Mouse (Mus musculus) CH12F3 (cell line): ENCODE data around the gene Casq1.

ENCODE experiments used
- in situ Hi-C: fragments of 300-500 bp; cut with MboI; formaldehyde crosslinking; loops from 2 replicates; pipeline ENCODE4 v1.14.3; 2020; ENCODE audit warnings: low sequenced_read_pairs

The Casq1 gene

DNA sequence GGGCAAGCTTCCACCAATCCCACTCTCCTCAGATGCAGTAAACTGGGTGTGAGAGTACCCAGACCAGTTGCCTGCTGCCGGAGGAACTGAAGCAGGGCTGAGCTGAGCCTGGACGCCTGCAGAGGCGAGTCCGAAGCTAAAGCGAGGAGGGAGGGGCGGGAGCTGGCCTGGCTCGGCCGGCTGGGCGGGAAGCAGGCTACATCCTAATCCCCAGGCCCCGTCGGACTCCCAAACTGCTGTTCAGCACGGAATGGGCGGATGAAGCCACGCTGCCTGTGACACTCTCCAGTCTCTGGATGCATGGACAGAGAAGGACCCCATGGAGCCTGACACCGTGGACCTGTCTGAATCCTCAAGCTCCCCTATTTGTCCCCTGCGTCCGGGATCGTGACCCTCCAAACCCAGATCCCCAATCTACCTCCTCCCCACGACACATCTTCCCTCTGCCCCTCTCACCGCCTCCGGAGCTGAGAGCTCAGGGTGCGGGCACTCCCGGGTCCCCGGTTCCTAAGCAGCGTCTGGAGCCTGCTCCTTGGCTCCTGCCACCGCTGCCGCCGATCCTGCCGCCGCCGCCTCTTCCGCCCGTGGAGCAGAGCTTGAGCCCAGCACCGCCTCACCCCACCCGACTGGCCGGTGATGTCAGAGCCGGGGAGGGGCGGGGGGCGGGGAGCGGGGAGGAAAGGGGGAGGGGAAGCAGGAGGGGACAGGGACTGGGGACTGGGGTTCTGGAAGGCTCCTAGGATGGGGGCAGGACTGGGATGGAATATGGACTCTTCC lies 13.3 kb downstream of the Casq1 start, which contains the start of gene Pea15a:
Gene Pea15a (minus strand): TSS at position 664 of the 777 bp plus-strand sequence.
- in situ Hi-C loops: no loop called here

DNA sequence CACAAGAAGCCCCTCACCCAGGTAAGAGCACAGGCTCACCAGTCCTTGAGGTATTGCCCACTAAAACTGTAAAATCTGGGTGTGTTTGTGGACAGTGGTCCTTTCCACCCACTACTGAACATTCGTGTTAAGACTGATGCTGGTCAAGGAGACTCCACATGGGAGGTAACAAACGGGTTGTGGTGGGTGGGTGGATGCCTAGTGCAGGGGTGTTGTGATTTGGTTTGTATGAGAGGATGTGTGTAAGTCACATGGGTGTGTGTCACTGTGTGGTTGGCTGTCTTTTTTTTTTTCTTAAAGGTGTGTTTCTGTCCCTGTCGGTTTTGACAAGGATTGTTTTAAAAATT lies 14.0 kb downstream of the Casq1 start:
- in situ Hi-C loops: no loop called here

DNA sequence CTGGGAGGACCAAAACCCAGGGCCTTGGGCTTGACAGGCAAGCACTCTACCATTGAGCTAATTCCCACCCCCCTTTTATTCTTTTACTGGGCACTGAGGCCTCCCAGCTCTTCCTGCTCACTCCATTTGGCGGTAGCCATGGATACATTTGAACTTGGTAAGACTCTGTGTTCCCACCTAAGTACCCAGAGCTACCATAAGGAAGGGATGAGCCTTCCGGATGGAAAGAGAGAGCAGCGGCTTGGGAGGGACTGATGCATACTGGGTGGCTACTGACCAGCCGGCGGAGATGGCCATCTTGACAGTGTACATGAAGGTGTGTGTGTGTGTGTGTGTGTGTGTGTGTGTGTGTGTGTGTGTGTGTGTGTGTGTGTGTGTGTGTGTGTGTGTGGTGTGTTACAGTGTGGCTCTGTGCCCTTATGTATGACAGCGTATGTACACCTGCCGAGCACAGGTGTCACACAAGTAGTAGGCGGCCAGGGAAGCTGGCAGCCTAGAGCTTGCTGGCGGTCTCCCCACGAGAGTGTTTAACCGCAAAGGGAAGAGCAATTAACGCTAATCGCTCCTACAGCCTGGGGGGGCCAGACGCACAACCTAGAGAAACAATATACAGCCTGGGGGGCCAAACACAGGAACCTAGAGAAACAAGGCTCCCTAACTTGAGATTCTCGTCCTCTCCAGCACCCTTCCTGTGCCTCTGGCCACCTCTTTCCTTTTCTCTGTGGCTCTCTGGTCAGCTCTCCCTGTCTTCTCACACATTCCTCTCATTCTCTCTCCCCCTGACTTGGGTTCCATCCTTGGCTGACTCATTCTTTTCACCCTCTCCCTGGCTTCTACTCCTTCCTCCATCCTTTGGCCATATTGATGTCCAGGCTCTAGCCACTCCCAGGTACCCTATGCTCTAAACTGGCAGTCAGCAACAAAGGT lies 14.6 kb downstream of the Casq1 start:
- in situ Hi-C loops: no loop called here

DNA sequence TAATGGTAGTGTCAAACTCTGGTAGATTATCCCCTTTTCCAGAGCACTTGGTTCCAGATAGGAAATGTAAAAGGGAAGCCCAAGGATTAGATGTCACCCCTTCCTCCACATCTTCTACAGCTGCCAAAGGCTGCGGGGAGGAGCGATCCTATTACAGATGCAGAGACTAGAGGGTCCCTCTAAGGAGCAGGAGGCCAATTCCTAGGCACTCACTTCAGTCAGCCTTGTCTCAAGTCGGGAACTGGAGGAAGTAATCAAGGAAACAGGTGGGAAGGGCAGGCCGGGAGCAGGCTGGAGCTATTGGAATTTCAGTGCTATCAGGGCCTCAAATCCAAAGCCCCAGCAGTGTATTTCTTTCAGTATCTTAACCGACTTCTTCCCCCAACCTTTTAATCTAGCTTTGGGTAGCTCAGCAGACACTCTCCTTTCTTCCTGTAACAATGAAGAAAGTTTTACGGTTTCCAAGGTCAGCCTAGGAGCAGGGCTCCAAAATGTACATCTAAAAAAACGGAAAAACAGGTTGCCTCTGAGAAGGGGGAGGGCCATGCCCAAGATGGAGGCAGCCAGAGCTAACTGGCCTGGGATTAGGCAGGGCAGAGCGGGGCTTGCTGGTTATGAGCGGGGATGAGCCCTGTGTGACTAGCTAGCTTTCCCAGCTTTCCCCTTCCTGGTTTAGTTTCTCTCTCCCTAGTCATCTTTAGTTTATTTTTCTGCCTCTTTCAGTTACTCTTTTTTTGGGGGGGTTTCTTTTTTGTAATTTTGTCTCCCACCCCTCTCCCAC lies 15.4 kb downstream of the Casq1 start:
- in situ Hi-C loops: no loop called here

DNA sequence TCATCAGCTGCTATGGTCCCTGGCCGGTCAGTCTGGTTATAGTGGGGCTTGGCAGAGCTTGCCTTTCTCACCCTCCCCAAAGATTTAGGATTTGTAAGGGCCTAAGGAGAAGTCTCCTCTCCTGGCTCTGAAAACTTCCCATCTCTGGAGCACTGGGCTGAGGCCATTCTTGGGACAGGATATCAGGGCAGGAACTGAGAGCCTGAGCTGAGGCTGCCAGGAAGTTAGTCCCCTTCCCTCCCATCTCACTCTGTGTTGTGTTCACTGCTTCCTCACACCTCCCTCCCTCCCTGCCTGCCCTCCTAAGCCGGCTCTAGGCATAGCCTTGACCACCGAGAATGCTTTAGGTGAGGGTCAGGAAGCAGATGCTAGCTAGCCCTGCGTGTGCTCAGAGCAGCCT lies 16.1 kb downstream of the Casq1 start:
- in situ Hi-C loops: no loop called here

DNA sequence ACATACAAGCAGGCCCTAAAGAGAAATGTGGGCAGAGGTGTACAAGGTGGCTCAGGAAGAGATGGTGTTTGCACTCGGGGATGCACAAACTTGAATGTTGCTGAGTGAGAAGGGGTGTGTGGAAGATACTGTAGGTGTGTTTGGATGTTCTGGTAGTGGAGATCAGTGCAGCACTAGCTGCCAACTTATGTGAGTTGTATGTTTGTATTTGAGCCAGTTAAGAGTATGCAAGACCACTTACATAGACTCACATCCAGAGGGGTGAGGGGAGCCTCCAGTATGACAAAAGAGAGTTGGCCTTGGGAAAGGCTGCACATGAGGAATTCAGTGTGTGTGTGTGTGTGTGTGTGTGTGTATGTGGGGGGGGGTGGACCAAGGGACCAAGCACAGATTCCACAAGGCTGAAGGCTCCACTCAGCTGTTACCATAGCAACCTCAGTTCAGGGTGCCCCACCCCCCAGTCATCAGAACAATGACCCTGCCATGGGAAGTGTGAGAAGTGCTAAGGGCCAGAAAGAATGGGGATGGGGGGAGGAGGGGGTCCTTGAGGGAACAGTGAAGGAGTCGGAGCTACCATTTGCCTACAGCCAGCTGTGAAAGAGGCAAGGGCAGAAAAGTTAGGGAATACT lies 16.7 kb downstream of the Casq1 start:
- in situ Hi-C loops: no loop called here

DNA sequence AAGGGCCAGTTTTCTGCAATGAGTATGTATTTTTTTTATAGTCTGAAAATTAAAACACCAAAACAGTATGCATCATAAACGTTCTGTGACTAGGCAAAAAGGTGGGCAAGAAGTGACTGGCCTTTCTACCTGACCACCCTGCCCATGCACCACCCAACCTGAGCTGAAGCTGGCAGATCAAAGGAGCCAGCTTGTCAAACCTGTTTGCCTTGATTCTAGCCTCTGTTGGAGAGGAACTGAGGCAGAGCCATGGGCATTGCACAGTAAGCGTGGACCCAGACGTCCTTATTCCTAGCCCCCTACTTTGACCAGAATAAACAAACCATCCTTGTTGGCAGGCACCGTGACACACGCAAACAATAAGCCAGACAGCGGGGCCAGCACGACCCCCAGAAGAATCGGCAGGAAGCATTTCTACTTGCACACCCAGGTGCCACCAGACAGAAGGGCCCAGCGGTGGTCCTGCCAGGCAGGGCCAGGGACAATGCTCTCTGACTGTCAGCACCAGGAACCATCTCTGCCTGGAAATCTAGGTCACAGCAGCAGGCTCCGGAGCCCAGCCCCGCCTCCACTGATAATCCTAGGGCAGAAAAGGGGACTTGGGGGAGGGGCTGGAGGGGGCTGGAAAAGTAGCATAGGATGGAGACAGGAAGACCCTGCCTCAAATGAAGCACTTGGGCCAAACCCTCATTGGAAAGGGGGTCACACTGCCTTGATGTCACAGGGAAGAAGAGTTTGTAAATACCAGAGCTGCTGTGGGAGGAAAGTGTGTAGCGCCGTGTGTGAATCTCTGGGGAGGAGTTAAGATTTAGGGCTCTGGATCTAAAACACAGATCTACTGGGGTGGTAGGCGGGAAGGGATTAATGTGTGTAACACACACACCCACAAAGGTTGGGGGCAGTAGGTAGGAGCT lies 17.4 kb downstream of the Casq1 start:
- in situ Hi-C loops: no loop called here

DNA sequence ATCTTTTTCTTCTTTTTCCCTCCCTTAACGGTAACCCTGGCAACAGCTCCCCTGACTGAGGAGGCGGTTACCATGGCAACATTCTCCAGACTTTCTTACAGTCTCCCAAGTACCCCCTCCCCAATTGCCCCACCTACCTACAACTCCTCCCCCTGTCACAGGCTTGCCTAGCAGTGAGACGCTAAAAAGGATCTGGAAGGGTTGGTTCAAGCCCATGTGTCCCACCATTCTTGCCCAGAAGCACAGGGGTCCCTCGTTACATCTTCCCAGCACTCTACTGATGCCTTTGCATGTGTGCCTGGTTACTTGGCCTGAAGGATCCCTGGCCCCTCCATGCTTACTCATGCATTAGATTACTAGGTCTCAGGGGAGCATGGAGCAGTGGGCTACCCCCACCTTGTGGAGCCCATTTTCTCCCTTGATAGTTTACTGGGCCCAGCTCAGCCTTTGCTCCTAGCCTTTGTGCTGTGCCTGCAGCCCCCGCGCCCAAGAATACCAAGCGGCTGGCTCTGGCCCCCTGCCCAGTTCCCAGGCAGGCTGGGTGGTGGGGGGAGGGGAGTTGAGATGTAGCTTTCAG lies 18.7 kb downstream of the Casq1 start:
- in situ Hi-C loops: no loop called here

DNA sequence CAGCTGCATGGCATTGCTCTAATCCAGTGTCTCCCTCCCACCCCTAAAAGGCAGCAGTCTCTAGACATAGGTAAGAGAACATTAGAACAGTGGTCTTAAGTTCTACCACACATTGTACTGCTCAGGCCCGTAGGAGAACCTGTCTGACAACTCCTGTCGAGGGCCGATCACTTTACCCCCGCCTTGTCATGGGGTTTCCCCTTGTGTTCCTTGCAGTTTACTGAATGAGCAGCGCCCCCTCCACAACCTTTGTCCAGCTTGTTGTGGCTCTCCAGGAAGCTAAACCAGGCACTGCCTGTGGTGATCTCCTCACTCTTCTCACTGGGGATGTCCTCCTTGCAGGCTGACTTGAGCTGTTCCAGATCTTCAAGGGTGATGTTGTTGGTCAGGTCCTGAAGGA lies 19.5 kb downstream of the Casq1 start:
- in situ Hi-C loops: no loop called here

DNA sequence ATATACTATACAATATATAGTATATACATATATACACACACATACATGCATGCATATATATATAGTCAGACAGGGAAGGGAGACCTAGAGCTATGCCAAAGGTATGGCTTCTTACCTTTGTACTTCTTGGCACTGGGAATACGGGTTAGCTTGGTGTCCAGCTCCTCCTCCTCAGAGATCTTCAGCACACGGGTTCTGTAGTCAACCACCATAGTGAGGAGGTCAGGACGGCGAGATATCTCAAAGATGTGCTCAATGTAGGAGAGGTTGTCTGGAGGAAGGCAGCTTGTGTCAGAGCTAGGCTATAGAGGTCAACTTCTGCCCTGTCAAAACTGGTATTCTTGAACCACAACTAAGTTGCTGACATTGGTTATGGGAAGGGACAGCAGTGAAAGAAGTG lies 20.7 kb downstream of the Casq1 start:
- in situ Hi-C loops: no loop called here

DNA sequence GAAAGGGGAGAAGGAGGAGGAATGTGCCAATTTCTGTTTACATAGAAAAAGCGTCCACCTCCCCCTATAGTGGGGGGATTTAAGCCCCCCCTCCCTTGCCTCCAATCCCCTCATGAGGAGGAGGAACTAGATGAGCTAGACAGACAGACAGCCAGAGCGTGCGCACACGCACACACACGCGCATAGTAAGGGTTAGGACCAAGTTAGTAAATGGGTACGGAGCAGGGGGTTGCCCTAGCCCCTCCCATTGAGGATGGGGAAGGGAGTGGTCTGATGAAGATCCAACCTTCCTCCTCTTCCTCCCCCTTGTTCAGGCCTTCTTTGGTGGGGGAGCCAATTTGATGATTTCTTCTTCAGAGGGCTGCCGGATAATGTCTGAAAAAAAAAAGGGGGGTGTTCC lies 21.4 kb downstream of the Casq1 start:
- in situ Hi-C loops: no loop called here

DNA sequence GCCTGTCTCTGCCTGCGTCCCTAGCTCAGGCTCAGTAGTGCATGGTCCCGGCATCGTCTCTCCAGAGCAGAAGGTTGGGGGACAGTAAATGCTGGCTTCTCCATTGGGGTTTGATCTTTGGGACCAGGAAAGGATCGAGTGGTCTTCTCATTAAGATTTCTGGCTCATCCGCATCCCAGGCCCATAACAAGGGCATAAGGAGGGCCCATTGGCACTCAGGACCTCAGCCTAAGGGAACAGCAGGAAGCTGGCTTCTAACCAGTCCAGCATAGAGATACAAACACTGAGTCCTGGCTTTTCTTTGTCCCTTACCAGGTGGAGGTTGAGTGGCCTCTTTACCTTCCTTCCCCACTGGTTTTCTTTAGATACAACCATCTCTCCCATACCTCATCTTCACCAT lies 21.8 kb downstream of the Casq1 start:
- in situ Hi-C loops: no loop called here

DNA sequence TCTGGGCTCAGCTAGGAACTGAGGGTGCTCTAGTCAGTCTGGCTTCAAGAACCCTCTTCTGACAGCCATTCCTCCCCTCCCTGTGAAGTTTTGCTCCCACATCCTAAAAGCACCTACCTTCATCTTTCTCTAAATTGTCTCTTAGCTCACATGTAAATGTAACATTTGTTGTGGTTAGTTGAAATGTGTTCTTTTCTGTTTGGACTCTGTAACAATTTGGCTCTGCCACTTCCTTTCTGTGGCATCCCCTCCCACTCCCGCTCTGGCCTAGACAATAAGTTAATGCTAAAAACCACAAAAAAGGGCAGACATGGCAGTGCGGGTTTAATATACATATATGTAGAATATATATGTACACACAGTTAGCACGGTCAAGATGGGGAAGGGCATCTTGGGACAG lies 22.5 kb downstream of the Casq1 start:
- in situ Hi-C loops: no loop called here

DNA sequence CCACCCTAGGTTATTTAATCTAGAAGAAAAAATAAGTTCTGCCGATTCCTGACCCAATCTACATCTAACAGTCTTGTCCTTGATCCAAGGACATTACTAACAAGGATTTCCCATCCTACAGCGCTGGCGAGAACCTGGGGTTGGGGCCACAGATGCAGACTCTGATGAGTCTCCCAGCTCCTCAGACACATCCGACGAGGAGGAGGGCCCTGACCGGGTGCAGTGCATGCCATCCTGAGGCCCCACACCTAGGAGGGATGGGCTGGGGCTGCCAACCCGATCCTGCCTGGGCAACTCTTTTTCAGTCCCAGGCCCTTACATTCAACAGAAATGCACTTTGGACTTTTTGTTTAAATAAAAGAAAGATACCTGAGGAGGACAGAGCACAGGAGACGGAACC lies 25.2 kb downstream of the Casq1 start:
- in situ Hi-C loops: no loop called here

DNA sequence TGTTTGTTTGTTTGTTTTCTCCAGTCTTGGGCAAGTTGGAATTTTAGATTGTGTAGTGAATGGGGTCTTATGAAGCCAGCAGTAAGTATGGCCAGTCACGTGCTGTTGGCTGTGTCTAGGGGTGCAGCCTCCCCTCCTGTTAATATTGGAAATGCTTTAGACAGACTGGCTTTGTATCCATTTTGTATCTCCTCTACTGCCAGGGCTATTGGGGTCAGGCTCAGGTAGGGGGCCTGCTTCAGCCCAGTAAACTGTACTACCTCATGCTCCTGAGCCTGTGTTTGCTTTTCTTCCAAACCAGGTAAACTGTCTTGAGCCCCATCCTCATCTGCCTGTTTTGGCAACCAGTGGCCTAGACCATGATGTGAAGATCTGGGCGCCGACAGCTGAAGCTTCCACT lies 27.5 kb downstream of the Casq1 start:
- in situ Hi-C loops: no loop called here

DNA sequence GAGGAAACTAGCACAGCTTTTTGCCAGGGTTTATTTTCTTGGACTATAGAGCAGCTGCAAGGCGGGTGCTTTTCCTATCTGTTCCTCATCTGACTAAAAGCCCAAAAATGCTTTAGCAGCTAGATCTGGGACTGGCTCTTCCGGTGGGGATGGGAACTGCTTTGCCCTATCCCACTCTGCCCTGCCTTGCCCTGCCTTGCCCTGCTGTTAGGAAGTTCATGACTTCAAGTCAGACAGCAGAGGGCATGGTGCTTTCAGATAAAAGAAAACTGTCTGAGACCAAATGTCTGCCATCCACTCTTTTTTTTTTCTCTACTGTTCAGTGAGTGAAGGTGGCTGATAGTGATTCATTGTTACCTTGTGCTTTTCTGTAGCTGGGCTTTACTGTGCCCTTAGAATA lies 28.1 kb downstream of the Casq1 start:
- in situ Hi-C loops: no loop called here

DNA sequence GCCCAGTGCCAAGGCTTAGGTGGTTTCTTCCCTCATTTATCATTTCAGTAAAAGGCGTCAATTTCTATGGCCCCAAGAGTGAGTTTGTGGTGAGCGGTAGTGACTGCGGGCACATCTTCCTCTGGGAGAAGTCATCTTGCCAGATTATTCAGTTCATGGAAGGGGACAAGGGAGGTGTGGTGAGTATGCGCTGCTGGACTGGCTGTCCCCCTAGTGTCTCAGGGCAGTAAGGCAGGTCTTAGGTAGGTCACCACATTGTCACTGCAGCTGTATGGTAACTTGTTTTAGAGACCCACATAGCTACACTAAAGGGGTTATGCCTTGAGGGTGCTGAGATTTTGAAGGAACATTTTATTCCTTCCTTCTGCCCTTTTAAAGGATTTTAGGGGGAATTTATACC lies 30.8 kb downstream of the Casq1 start:
- in situ Hi-C loops: no loop called here

DNA sequence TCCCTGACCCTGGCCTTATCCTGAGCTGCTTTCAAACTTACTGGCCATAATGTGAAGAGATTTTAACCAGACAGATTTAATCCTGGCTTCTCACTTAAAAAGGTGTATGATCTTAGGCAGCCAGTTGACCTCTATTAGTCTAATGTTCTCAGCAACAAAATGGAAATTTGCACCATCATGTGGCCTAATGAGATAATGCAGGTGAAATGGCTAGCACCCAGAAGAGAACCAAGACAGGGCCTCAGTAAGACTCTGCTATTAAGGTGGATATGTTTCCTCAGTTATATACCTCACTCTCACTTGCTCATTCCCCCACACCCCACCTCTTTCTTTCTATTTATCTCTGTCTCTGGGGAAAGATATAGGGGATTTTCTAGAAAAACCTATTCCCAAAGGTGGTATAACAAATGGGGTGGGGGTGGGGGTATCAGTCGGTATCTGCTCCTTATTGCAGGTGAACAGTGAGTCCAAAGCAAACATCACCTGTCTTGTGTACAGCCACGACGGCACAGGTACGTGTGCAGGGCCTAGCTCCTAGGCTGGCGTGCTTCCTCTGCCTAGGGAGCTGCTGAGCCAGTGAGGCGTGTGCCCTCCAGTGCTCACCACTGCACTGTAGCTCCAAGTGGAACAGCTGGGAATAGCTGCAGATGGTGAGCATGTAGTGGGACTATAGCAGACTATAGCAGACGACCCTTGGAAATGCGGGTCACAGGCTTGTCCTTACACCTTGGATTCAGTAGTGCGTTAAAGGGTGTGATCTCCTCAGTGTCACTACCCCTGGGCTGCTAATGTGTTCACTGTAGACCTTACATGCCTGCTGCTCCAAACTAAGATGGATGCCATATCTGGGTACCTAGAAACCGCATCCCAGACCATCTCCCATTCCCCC lies 33.0 kb downstream of the Casq1 start:
- in situ Hi-C loops: no loop called here

DNA sequence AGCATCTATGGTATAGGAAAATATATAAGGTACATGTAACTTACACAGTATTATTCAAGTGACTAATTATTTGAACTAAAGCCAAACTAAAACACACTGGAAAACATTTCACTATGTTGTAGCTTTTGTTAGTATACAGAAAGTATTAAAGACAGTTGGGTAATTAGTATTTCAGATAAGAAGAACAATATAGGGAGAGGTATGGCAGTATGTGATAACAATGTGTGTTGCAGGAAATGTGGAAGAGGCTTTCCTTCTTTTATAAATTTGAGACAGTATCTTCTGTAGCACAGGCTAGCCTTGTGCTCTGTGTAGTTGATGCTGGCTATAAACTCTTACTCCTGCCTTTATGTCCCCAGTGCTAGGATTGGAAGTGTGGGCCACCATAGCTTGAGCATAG lies 35.8 kb downstream of the Casq1 start:
- in situ Hi-C loops: no loop called here
